ENCODE assay signal across 13 mouse cellular contexts in genomic region chr4:134847587-134847986, GRCm38 (mm10). TPM values are rescaled to one million over a fixed set of nuclear protein-coding genes. Genes with fewer than 3 reads are reported as not detected.
DNase-seq lines count a peak whose midpoint lies in the region; ATAC-seq and TF ChIP-seq lines count a peak whose summit lies in the region.
"Had no signal": no experiment of that assay in that cellular context is flagged by ENCODE, and none has a peak within 500 bp of the region (broad histone marks: within the 10 kb centered on the region; RNA-seq: fewer than 3 reads in every experiment).

No protein-coding gene starts in this region.

- 0 out of 2 replicates have a peak, but pooled peaks have one; percentile 26 for ATAC-seq in granulocyte monocyte progenitor cell, adult 5-6 weeks (replicated peaks; ENCODE audit: poor library complexity, severe bottlenecking)
- peak; percentile 38; the same call in 1 of the 2 replicates for ATAC-seq in lung, postnatal 0 days
- no peak for ATAC-seq in megakaryocyte-erythroid progenitor cell, adult 5-6 weeks (replicated peaks; ENCODE audit: low FRiP score, low TSS enrichment, poor library complexity, severe bottlenecking)

- peak; percentile 34 to 38 for DNase-seq in heart, adult 18-20 months
- DNase-seq in heart, postnatal 10 days: no peak
- peak; percentile 43 for DNase-seq in 416B (ENCODE audit: low read depth)
- peak; percentile 65 for DNase-seq in lung, postnatal 0 days (ENCODE audit: low spot score)
- no peak for DNase-seq in urinary bladder, postnatal 14 days (ENCODE audit: low spot score)
- DNase-seq: cerebellum, postnatal 10 days; retina, postnatal 1 day had no signal

- H3K4me3 ChIP-seq in lung, postnatal 0 days (ENCODE audit: low read depth, low read length): no peak overlapping the region
- H3K4me3 ChIP-seq: stomach, embryonic 15.5 days had no signal

- no peaks in the 10 kb centered on the region for H3K9me3 ChIP-seq in lung, postnatal 0 days (ENCODE audit: low read length)
- H3K9me3 ChIP-seq: stomach, embryonic 15.5 days had no signal

- 43% methylated on average over 4 of the region's 4 CpGs for WGBS in lung, postnatal 0 days

- H3K27ac ChIP-seq in lung, postnatal 0 days (ENCODE audit: low read length): 0 out of 2 replicates have a peak overlapping the region, but pooled peaks have one; percentile 14
- H3K27ac ChIP-seq: kidney, postnatal 0 days; stomach, embryonic 15.5 days had no signal

- H3K4me1 ChIP-seq in lung, postnatal 0 days (ENCODE audit: insufficient read depth, low read depth, low read length): peaks cover 8% of the 10 kb centered on the region

- H3K9ac ChIP-seq in lung, postnatal 0 days (replicated peaks; ENCODE audit: low read depth): no peak overlapping the region
- H3K9ac ChIP-seq: stomach, embryonic 15.5 days had no signal

- no peak overlapping the region for H3K4me2 ChIP-seq in lung, postnatal 0 days (replicated peaks; ENCODE audit: low read depth, low read length)
- H3K4me2 ChIP-seq: stomach, embryonic 15.5 days had no signal

- TF ChIP-seq CTCF in lung, postnatal 0 days (IDR thresholded peaks at IDR 0.05): no peak

- H3K27me3 ChIP-seq in lung, postnatal 0 days (replicated peaks; ENCODE audit: insufficient read depth, low read length): no peaks in the 10 kb centered on the region
- H3K27me3 ChIP-seq: stomach, embryonic 15.5 days had no signal

- intact Hi-C loops in heart, postnatal 10 days (cut with DNase I): no loop called here

- no peaks in the 10 kb centered on the region for H3K36me3 ChIP-seq in lung, postnatal 0 days (ENCODE audit: insufficient read depth, low read length)
- H3K36me3 ChIP-seq: stomach, embryonic 15.5 days had no signal

- 0 out of 2 replicates have a peak, but pooled peaks have one; percentile 7 for TF ChIP-seq EP300 in lung, postnatal 0 days (IDR thresholded peaks at IDR 0.05)

RNA-seq across cellular contexts. Expression of gene Maco1, which starts 5.6 kb away (rescaled TPM):
- total RNA-seq in heart, adult 18-20 months (2021): 10 to 100 TPM; 19.9 to 21.3 TPM
- total RNA-seq in heart, postnatal 10 days (2021): 10 to 100 TPM; 24.9 to 25.9 TPM
- total RNA-seq in granulocyte monocyte progenitor cell, adult 5-6 weeks (2014; fragmentation: Nextera tagmentation): 14.7 and 26.1 TPM in 2 replicates
- total RNA-seq in granulocyte monocyte progenitor cell, adult 5-6 weeks (2017): 33.2 and 34.1 TPM in 2 replicates
- polyA plus RNA-seq in lung, postnatal 0 days (2015; fragmentation: Nextera tagmentation; extraction: Ambion mirVana): 32.5 and 33.1 TPM in 2 replicates
- total RNA-seq in megakaryocyte-erythroid progenitor cell, adult 5-6 weeks (2014; fragmentation: Nextera tagmentation): 32.4 and 36.2 TPM in 2 replicates
- 41.9 and 61.3 TPM in 2 replicates for total RNA-seq in megakaryocyte-erythroid progenitor cell, adult 5-6 weeks (2017)

RNA-seq across cellular contexts. Expression of gene Rhd, which starts 16.7 kb away (rescaled TPM):
- 1 to 10 TPM; 6.9 TPM for total RNA-seq in heart, adult 18-20 months (2021)
- 1 to 10 TPM; 3.8 to 4.9 TPM for total RNA-seq in heart, postnatal 10 days (2021)
- not detected in 2 replicates for total RNA-seq in granulocyte monocyte progenitor cell, adult 5-6 weeks (2014; fragmentation: Nextera tagmentation)
- 0.22 TPM in 1 of 2 replicates, not detected in the other for total RNA-seq in granulocyte monocyte progenitor cell, adult 5-6 weeks (2017)
- polyA plus RNA-seq in lung, postnatal 0 days (2015; fragmentation: Nextera tagmentation; extraction: Ambion mirVana): 1.5 and 2.8 TPM in 2 replicates
- 163 and 165 TPM in 2 replicates for total RNA-seq in megakaryocyte-erythroid progenitor cell, adult 5-6 weeks (2014; fragmentation: Nextera tagmentation)
- total RNA-seq in megakaryocyte-erythroid progenitor cell, adult 5-6 weeks (2017): 119 and 185 TPM in 2 replicates
- total RNA-seq: layer of hippocampus, postnatal 10 days; left cerebral cortex, postnatal 36 days had no signal

Comparison
In these comparisons a context has a peak if more than half of its experiments do, and no peak if none do; other contexts are left out.
1. DNase-seq: peak in heart, adult 18-20 months (2 of 2), 416B (single experiment) and lung, postnatal 0 days (single experiment); none in heart, postnatal 10 days (0 of 2) and urinary bladder, postnatal 14 days (single experiment).
2. RNA of gene Rhd, which starts 16.7 kb away (total RNA-seq): 119 to 185 TPM in megakaryocyte-erythroid progenitor cell, adult 5-6 weeks; 6.9 TPM in heart, adult 18-20 months, 3.8 to 4.9 TPM in heart, postnatal 10 days and 0.22 TPM in granulocyte monocyte progenitor cell, adult 5-6 weeks; every median in the first group is over 10 times any median in the second.